Mouse (Mus musculus): ENCODE data around the gene Kmt2d.
A peak's percentile ranks its signal among the peaks of the same experiment; 100 is the strongest.

Gene Kmt2d

DNA sequence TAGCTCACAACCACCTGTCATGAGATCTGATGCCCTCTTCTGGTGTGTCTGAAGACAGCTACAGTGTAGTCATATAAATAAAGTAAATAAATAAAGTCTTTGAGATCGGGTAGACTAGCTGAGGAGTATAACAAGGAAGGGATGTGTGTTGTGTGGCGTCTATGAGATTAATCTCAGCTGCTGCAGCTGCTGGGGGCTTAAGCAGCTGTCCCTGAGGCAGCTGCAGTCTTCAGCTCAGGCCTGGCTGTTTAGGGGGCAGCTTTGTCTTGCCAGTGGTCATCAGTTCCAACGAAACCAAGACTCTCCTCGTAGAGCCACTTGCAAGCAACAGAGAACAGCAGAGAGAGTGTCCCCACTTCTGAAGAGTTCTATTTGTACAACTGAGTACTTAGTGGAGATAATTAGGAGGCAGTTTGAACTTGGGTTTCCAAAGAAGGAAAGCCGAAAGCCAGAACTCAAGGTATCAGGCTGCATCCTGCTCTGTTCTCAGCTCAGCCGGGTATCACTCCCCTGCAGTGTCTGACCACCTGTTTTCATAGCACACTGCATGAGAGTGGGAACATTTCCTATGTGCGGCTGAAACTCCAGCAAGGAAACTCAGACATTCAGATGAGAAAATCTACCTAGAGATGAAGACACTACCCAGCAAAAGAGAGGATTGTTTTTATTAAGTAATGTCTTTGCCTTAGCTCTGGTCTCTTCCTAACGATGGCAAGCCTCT, 15.8 kb upstream of the Kmt2d start:
- no peak for DNase-seq (ENCODE audit: low spot score)

DNA sequence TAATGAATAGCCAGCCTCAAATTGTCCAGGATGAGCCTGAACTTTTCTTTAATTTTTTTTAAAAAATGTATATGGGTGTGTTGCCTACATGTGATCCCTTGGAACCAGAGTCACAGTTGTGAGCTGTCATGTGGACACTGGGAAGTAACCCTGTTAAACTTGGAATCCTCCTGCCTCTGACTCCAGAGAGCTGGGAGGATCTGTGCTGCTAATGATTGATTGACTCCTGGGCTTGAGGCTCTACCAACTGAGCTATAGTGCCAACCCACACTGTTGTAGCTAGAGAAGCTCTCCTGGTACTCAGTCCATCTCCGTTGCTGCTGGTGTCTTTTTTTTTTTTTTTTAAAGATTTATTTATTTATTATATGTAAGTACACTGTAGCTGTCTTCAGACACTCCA, 13.1 kb upstream of the Kmt2d start:
- no peak for DNase-seq (ENCODE audit: low spot score)

DNA sequence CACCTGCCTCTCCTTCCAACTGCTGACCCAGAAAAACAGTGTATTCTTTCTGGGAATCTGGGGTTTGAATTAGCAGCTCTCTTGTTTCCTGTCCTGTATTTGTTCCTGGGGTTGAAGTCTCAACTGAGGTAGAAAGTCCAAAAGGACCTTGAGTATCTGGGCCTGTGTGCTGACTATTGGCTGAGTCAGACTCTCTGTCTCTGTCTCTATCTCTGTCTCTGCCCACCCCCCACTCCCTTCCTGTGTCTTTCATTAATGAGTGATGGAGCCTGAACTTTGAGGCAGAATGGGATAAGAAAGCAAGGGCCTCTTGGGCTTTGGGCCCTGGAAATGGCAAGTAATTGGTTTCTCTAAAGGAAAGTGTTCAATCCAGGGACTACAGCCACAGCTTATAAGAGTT, 12.7 kb upstream of the Kmt2d start:
- DNase-seq (ENCODE audit: low spot score): no peak

- no peak for DNase-seq (ENCODE audit: low spot score)
These were observed 10.6 kb upstream of the Kmt2d start for GRCm38 (mm10) chr15:98881656-98882008.

GRCm38 (mm10) chr15:98880978-98881655, 10.1 kb upstream of the Kmt2d start:
- peak; percentile 91 for DNase-seq (ENCODE audit: low spot score)

DNA sequence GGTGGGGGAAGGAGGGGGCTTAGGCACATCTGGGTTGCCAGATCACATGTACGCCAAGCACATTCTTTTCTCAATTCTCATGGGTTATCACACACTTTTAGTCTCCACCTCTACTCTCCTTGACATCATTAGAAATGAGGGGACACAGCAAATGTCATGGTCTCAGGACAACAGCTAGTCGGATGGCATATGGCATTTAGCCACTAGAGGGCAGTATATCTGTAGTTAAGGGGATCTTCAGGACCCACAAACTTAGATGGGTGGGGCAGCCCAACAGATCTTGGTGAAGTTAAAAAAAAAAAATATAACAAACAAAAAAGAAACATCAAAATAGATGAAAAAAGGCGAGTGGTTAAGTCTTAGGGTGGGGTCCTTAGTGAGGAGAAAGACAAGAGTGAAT, 6.3 kb upstream of the Kmt2d start:
- DNase-seq (ENCODE audit: low spot score): no peak

DNA sequence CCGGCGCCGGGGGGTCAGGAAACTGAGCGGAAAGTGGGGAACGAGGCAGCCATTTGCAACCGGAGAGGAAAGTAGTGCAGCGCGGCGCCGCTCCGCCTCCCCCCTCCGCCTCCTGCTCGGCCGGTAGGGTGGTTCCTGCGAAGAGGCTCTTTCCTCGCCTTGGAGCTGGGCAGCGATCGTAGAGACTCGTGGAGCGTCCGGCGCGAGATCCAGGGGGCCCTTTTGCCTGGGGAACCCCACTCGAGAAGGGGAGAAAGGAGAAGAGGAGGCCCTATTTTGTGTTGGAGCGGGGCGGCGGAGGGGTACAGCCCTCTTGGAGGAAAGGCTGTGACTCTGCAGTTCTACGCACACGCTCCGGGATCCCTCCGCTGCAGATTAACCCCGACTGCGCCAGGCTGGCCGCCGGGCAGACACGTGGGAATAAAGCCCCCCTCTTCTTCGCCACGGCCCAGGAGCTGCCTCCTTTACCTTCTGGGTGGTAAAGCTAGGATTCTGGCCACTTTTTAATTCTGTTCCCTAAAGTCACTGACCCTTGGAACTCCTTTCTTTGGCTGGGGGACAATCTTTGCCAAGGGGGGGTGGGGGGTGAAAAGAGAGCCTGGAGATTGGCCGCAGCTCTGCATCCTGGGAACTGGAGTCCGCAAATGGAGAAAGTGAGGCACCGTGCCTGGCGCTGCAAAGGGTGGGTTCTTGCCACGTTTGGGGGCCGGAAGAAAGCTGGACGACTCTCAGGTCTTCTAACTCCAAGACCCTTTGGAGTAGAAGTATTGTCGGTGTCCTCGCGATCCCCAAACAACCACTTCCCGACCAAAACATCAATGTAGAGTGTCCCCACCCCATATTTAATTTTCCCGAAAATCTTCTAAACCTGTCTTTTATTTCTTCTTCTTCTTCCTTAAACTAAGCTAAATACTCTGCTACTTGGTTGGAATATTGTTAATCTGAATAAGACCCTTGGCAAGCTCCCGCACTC, 1.2 kb upstream of the Kmt2d start:
- DNase-seq (ENCODE audit: low spot score): peak; percentile 94

GRCm38 (mm10) chr15:98870179-98871069, 580 bp downstream of the Kmt2d start:
- DNase-seq (ENCODE audit: low spot score): no peak

- no peak for DNase-seq (ENCODE audit: low spot score)
These were observed 1.4 kb downstream of the Kmt2d start for GRCm38 (mm10) chr15:98869342-98870178.

DNA sequence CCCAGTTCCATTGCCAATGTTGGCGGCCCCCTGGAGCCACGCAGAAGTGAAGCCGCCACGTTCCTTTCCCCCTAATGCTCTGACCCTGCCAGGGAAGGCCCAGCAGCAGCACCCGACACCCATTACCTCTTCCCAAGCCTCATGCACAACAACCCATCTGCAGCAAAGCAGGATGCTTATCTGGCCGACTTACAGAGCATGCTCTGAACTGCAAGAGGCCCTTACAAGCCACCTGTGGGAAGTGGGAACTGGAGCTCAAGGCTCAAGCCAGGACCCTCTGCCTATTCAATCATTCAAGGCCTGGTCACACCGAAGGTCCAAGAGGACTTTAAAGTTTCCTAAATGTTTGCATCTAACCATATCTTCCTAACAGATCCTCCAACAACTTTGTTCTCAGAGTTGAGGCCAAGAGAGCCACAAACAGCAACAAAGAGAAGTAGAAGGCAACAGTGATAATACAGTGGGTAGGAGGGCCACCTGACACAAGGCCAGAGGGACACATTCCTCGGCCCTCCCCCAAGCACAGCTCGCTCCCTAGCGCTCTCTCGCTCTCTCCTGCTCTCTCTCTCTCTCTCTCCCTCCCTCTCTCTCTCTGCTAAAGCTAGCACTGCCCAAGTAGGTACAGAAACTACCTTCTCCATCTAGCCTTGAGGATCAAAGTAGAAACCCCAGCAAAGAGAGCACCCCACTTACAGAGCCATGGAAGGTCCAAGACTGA, 2.5 kb downstream of the Kmt2d start:
- DNase-seq (ENCODE audit: low spot score): no peak

DNA sequence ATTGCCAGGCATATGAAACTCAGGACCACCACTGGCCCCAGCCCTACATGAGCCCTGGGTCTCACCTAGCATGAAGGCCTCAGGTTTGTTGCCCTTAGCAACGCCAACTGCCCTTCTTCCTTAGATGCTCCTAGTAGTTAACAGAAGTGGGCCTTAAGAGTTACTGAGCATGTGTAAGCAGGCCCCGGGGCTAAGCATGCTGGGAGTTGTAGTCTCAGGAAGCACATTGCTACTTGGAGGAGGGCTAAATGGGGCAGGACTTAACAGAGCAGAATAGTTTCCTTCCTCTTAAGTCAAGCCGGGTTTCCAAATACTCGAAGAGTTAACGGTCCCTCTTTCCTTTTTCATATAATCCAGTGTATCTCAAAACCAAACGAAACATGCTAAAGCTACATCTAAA, 3.7 kb downstream of the Kmt2d start:
- DNase-seq (ENCODE audit: low spot score): no peak

DNA sequence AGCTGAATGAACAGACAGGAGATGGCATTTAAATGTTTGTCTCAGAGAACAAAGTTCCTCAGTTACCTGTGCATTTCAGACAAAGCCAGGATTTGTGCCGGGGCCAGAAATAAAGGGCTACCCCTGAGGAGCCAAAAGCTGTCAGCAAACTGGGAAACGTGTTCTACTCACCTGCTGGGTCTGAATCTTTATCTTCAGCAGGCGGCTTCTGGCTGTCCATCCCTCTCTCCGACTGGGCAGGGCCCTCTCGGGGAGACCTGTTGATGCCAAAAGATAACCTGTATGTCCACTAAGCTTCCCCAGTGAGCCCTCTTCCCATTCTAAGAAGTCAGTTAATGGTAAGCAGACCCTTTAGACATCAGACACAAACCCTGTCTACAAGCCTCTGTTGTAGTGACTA, 4.5 kb downstream of the Kmt2d start:
- DNase-seq (ENCODE audit: low spot score): no peak

GRCm38 (mm10) chr15:98865771-98866170, 5.2 kb downstream of the Kmt2d start:
- DNase-seq (ENCODE audit: low spot score): no peak

DNA sequence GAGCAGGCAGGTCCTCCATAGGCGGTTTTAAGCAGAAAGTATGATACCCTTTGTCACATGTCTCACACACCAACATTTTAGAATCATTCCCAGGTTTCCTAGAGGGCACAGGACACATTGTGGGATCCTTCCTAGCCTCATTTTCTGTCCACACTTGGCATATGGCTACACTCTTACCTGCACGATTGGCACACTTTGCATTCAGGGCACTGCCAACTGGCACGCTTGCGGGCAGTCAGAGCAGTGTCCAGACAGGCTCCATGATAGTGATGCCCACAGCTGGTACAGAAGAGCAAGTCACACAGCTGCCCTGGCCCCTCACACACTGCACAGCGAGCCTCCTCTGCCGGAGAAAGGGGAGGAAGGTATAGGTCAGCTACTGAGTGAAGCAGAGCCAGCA, 6.1 kb downstream of the Kmt2d start:
- no peak for DNase-seq (ENCODE audit: low spot score)

DNA sequence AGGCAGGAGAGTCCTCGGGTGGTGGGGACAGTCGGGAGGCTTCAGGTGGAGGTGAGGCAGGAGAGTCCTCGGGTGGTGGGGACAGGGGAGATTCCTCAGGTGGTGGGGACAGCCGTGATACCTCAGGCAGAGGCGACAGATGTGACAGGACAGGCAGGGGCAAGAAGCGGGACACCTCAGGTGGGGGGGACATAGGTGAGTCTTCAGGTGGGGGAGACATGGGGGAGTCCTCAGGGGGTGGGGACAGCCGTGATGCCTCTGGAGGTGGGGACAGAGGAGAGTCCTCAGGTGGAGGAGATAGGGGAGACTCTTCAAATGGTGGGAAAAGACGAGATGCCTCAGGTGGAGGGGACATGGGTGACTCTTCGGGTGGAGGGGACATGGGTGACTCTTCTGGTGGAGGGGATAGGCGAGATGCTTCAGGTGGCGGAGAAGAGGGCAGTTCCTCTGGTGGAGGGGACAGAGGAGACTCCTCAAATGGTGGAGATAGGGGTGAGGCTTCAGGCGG, 7.5 kb downstream of the Kmt2d start:
- DNase-seq (ENCODE audit: low spot score): no peak

DNA sequence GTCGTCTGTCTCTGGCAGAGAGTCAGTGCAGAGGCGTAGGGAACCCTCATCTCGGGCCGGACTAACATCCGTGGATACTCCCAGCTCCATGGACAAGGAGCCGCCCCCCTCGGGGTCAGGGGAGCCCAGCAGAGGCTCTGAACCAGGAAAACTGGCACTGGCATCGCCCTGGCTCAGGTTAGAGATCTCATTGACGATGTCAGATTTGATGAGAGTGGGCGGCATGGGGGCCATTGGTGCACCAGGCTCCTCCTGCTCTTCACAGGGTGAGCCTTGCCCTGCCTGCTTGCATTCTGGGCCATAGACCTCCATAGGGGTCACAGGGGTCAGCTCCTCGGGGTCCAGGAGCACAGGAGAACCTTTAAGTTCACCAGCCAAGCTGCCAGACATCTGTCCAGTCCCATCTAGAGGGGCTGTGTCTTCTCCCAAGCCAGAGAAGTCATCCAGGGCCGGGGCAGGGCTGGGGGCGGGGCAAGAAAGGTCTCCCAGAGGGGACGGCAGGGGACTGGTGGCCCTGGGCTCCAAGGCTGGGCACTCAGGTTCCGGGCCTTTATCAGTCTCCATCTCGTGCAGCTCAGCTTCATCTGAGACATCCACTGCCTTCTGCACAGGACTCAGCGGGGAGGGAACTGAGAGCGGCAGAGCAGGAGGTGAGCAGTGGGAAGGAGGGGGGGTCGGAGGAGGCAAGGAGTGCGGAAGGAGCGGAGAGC, 9.1 kb downstream of the Kmt2d start:
- DNase-seq (ENCODE audit: low spot score): no peak

DNA sequence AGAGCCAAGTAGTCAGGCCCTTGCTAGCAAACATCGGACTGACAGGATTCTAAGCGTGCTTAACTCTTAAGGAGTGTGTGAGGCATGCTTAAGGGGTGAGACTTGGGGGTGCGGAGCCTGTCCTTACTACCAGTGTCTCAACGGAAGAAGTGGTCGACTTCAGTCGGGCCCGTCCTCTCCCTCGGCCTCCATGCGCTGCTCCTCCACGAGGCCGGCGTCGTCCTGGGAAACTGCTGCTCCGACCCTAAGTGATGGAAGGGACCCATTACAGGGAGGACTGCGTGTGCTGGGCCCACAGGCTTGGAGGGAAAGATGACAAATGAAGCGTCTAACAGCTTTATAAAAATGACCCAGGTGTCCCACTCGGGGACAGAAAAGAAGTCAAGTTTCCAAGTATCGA, 10.1 kb downstream of the Kmt2d start:
- DNase-seq (ENCODE audit: low spot score): no peak

DNA sequence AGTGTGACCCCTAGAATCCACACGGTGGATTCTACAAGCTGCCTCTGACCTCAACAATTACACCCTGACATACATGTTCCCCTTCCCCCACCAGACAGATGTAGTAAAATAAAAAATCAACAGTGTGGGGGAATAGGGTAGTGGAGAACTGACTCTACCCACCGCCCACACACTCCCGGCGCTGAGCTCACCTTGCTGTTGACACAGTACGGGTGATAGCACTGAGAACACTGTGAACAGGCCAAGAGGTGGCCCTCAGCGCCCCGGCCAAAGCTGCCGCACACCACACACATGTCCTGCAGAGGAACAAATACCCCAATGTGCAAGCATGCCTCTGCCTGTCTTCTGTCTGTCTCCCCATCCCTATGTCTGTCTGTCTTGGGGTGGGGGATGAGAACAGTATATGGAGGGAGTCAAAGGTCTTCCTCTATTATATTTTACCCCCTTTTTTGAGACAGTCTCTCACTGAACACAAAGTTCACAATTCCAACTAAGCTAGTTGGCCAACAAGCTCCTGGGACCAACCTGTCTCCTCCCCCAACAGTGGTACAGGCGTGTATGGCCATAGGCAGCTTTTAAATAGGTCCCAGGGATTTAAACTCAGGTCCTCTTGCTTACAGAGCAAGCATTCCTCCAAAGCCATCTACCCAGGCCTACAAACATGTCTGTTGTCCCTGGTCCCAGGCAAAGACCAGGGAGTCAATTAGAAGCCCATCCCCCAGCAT, 11.5 kb downstream of the Kmt2d start:
- DNase-seq (ENCODE audit: low spot score): peak; percentile 73

GRCm38 (mm10) chr15:98854214-98854613, 16.8 kb downstream of the Kmt2d start:
- no peak for DNase-seq (ENCODE audit: low spot score)
